Mouse (Mus musculus) effector memory CD4-positive, alpha-beta T cell, adult 5 months (primary cell): ENCODE data around the gene Krt12. TPM values are rescaled to one million over a fixed set of nuclear protein-coding genes. Genes with fewer than 3 reads are reported as not detected.

Experiments
- polyA plus RNA-seq: library from polyadenylated mRNA; unstranded; fragments of 100-300 nt; shearing (Covaris generic); gene quantifications from one replicate; pipeline ENCODE4 v1.2.1, GENCODE M21; 2017

The Krt12 gene
- 0.26 TPM for polyA plus RNA-seq

DNA sequence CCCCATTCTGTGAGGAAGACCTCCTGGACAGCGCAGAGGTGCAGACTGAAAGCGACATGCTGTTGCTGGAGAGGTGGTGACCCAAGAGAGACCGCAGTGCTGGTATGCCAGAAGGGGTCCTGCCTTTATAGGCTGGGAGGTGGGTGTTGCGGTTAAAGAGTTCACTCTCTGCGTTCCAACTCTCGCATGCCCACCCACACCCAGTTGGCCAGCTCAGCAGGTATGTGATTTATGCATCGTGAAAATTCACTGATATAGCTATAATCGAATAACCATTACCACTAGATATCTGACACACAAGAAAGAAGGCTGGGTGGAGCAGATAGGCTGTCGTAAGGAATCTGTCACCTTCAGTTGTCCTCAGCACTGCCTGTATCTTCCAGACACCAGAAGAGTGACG, at the start of gene Krt12:
Gene Krt12, minus strand, starts transcription at position 101 of the 400 bp plus-strand sequence.

GRCm38 (mm10) chr11:99437972-99438371, 15.9 kb upstream of the Krt12 start, which contains the start of gene Krt20:
Krt20 (minus strand) TSS chr11:99438150.

GRCm38 (mm10) chr11:99389264-99389663, 32.8 kb downstream of the Krt12 start, which contains the start of gene Krt10:
Krt10 (minus strand) TSS chr11:99389364.

DNA sequence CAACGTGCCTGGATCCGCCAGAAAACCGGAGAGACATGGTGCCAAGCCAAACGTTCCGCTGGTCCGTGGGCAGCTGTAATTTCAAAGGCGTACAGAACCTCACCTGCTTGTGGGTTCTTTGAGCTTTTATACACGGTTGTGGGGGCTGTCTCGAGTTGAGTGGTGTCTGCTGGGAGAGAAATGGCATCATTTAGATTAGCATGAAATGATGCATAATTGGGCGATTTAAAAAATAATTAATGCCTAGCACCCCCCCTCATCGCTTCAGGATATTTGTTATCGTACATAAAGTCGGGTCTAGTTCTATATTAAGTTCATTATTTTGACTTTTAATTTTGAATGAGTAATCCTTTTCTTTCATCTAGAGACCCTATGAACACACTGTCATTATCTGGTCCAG, 47.3 kb downstream of the Krt12 start, which contains the start of gene Krt28:
Gene Krt28, minus strand, starts transcription at position 101 of the 400 bp plus-strand sequence.

Other genes with a start within 250 kb of the Krt12 start
- 181 TPM for gene Smarce1, start 191.2 kb downstream of the Krt12 start, polyA plus RNA-seq
- 0.44 TPM for gene Krt222, start 178.2 kb downstream of the Krt12 start, polyA plus RNA-seq
- gene Krt24, start 137.0 kb downstream of the Krt12 start, polyA plus RNA-seq, result not detected
- gene Krt25, start 99.3 kb downstream of the Krt12 start, polyA plus RNA-seq, result not detected
- gene Krt26, start 84.3 kb downstream of the Krt12 start, polyA plus RNA-seq, result not detected
- not detected for gene Krt27, start 71.2 kb downstream of the Krt12 start, polyA plus RNA-seq
- gene Krt28, start 47.4 kb downstream of the Krt12 start, polyA plus RNA-seq, result not detected
- 8.1 TPM for gene Krt10, start 32.9 kb downstream of the Krt12 start, polyA plus RNA-seq
- gene Krt20, start 15.9 kb upstream of the Krt12 start, polyA plus RNA-seq, result not detected
- not detected for gene Krt23, start 70.9 kb upstream of the Krt12 start, polyA plus RNA-seq
- gene Krt39, start 99.1 kb upstream of the Krt12 start, polyA plus RNA-seq, result not detected
- gene Krt40, start 120.9 kb upstream of the Krt12 start, polyA plus RNA-seq, result not detected
- gene Krtap3-3, start 128.6 kb upstream of the Krt12 start, polyA plus RNA-seq, result not detected
- gene Krtap3-2, start 134.6 kb upstream of the Krt12 start, polyA plus RNA-seq, result not detected
- gene Gm11939, start 137.2 kb upstream of the Krt12 start, polyA plus RNA-seq, result not detected
- gene Krtap3-1, start 144.4 kb upstream of the Krt12 start, polyA plus RNA-seq, result not detected
- gene Krtap1-5, start 158.8 kb upstream of the Krt12 start, polyA plus RNA-seq, result not detected
- not detected for gene Krtap1-4, start 161.4 kb upstream of the Krt12 start, polyA plus RNA-seq
- gene Krtap1-3, start 169.1 kb upstream of the Krt12 start, polyA plus RNA-seq, result not detected
- not detected for gene Krtap9-3, start 175.8 kb upstream of the Krt12 start, polyA plus RNA-seq
- not detected for gene Gm11938, start 181.0 kb upstream of the Krt12 start, polyA plus RNA-seq
- not detected for gene Gm11937, start 187.9 kb upstream of the Krt12 start, polyA plus RNA-seq
- gene Krtap2-4, start 192.6 kb upstream of the Krt12 start, polyA plus RNA-seq, result not detected
- not detected for gene Gm11562, start 198.2 kb upstream of the Krt12 start, polyA plus RNA-seq
- not detected for gene Krtap4-1, start 206.0 kb upstream of the Krt12 start, polyA plus RNA-seq
- gene Krtap4-2, start 212.8 kb upstream of the Krt12 start, polyA plus RNA-seq, result not detected
- gene Krtap4-7, start 221.8 kb upstream of the Krt12 start, polyA plus RNA-seq, result not detected
- not detected for gene Gm11555, start 228.0 kb upstream of the Krt12 start, polyA plus RNA-seq
- gene Gm11563, start 236.7 kb upstream of the Krt12 start, polyA plus RNA-seq, result not detected
- gene Krtap4-6, start 243.7 kb upstream of the Krt12 start, polyA plus RNA-seq, result not detected